Mouse (Mus musculus): ENCODE measurements around the gene Arpp21. TPM values are rescaled to one million over a fixed set of nuclear protein-coding genes. Genes with fewer than 3 reads are reported as not detected.

Gene Arpp21
- polyA plus RNA-seq, 1 experiment: not detected

GRCm38 (mm10) chr9:112251857-112252256, 16.1 kb upstream of the Arpp21 start:
- H3K4me3 ChIP-seq (ENCODE audit: insufficient read depth, low read length): no peak overlapping the region
- H3K4me1 ChIP-seq (ENCODE audit: control insufficient read depth, insufficient read depth, low read length): no peaks in the 10 kb centered on the region
- no peak overlapping the region for H3K27ac ChIP-seq (ENCODE audit: insufficient read depth, low read depth, low read length)
- TF ChIP-seq POLR2A (IDR thresholded peaks at IDR 0.05; ENCODE audit: borderline replicate concordance, low read depth, low read length): no peak
- TF ChIP-seq CTCF (IDR thresholded peaks at IDR 0.05; ENCODE audit: low read depth, low read length): no peak

GRCm38 (mm10) chr9:112251339-112251738, 15.6 kb upstream of the Arpp21 start:
- no peak overlapping the region for H3K4me3 ChIP-seq (ENCODE audit: insufficient read depth, low read length)
- no peaks in the 10 kb centered on the region for H3K4me1 ChIP-seq (ENCODE audit: control insufficient read depth, insufficient read depth, low read length)
- TF ChIP-seq POLR2A (IDR thresholded peaks at IDR 0.05; ENCODE audit: borderline replicate concordance, low read depth, low read length) (no peak), CTCF (IDR thresholded peaks at IDR 0.05; ENCODE audit: low read depth, low read length) (no peak)
- no peak overlapping the region for H3K27ac ChIP-seq (ENCODE audit: insufficient read depth, low read depth, low read length)

GRCm38 (mm10) chr9:112249753-112250152, 14.0 kb upstream of the Arpp21 start:
- Histone ChIP-seq H3K4me1 (ENCODE audit: control insufficient read depth, insufficient read depth, low read length) (no peaks in the 10 kb centered on the region), H3K27ac (ENCODE audit: insufficient read depth, low read depth, low read length) (no peak overlapping the region), H3K4me3 (ENCODE audit: insufficient read depth, low read length) (no peak overlapping the region)
- no peak for TF ChIP-seq CTCF (IDR thresholded peaks at IDR 0.05; ENCODE audit: low read depth, low read length)

GRCm38 (mm10) chr9:112247183-112247582, 11.4 kb upstream of the Arpp21 start:
- H3K27ac ChIP-seq (ENCODE audit: insufficient read depth, low read depth, low read length): no peak overlapping the region
- no peak for TF ChIP-seq CTCF (IDR thresholded peaks at IDR 0.05; ENCODE audit: low read depth, low read length)
- no peak for TF ChIP-seq POLR2A (IDR thresholded peaks at IDR 0.05; ENCODE audit: borderline replicate concordance, low read depth, low read length)

GRCm38 (mm10) chr9:112238168-112238567, 2.4 kb upstream of the Arpp21 start:
- Histone ChIP-seq H3K27ac (ENCODE audit: insufficient read depth, low read depth, low read length) (no peak overlapping the region), H3K4me3 (ENCODE audit: insufficient read depth, low read length) (no peak overlapping the region), H3K4me1 (ENCODE audit: control insufficient read depth, insufficient read depth, low read length) (no peaks in the 10 kb centered on the region)
- TF ChIP-seq POLR2A (IDR thresholded peaks at IDR 0.05; ENCODE audit: borderline replicate concordance, low read depth, low read length) (no peak), CTCF (IDR thresholded peaks at IDR 0.05; ENCODE audit: low read depth, low read length) (no peak)

More at GRCm38 (mm10) chr9:112247183-112247582, 11.4 kb upstream of the Arpp21 start:
- Histone ChIP-seq H3K4me1 (ENCODE audit: control insufficient read depth, insufficient read depth, low read length) (no peaks in the 10 kb centered on the region), H3K4me3 (ENCODE audit: insufficient read depth, low read length) (no peak overlapping the region)

- Histone ChIP-seq H3K4me3 (ENCODE audit: insufficient read depth, low read length) (no peak overlapping the region), H3K27ac (ENCODE audit: insufficient read depth, low read depth, low read length) (no peak overlapping the region), H3K4me1 (ENCODE audit: control insufficient read depth, insufficient read depth, low read length) (no peaks in the 10 kb centered on the region)
- no peak for TF ChIP-seq POLR2A (IDR thresholded peaks at IDR 0.05; ENCODE audit: borderline replicate concordance, low read depth, low read length)
- TF ChIP-seq CTCF (IDR thresholded peaks at IDR 0.05; ENCODE audit: low read depth, low read length): no peak
These were observed 813 bp upstream of the Arpp21 start for GRCm38 (mm10) chr9:112236551-112236950.

GRCm38 (mm10) chr9:112235041-112235695, 570 bp downstream of the Arpp21 start:
- Histone ChIP-seq H3K27ac (ENCODE audit: insufficient read depth, low read depth, low read length) (no peak overlapping the region), H3K4me1 (ENCODE audit: control insufficient read depth, insufficient read depth, low read length) (no peaks in the 10 kb centered on the region), H3K4me3 (ENCODE audit: insufficient read depth, low read length) (no peak overlapping the region)
- no peak for TF ChIP-seq POLR2A (IDR thresholded peaks at IDR 0.05; ENCODE audit: borderline replicate concordance, low read depth, low read length)
- TF ChIP-seq CTCF (IDR thresholded peaks at IDR 0.05; ENCODE audit: low read depth, low read length): no peak

GRCm38 (mm10) chr9:112234505-112235024, 1.2 kb downstream of the Arpp21 start:
- TF ChIP-seq POLR2A (IDR thresholded peaks at IDR 0.05; ENCODE audit: borderline replicate concordance, low read depth, low read length) (no peak), CTCF (IDR thresholded peaks at IDR 0.05; ENCODE audit: low read depth, low read length) (no peak)
- H3K4me3 ChIP-seq (ENCODE audit: insufficient read depth, low read length): no peak overlapping the region
- H3K27ac ChIP-seq (ENCODE audit: insufficient read depth, low read depth, low read length): no peak overlapping the region
- no peaks in the 10 kb centered on the region for H3K4me1 ChIP-seq (ENCODE audit: control insufficient read depth, insufficient read depth, low read length)

GRCm38 (mm10) chr9:112233822-112234504, 1.8 kb downstream of the Arpp21 start:
- no peaks in the 10 kb centered on the region for H3K4me1 ChIP-seq (ENCODE audit: control insufficient read depth, insufficient read depth, low read length)
- TF ChIP-seq CTCF (IDR thresholded peaks at IDR 0.05; ENCODE audit: low read depth, low read length) (no peak), POLR2A (IDR thresholded peaks at IDR 0.05; ENCODE audit: borderline replicate concordance, low read depth, low read length) (no peak)
- H3K4me3 ChIP-seq (ENCODE audit: insufficient read depth, low read length): no peak overlapping the region
- H3K27ac ChIP-seq (ENCODE audit: insufficient read depth, low read depth, low read length): no peak overlapping the region

- Histone ChIP-seq H3K4me1 (ENCODE audit: control insufficient read depth, insufficient read depth, low read length) (no peaks in the 10 kb centered on the region), H3K27ac (ENCODE audit: insufficient read depth, low read depth, low read length) (no peak overlapping the region), H3K4me3 (ENCODE audit: insufficient read depth, low read length) (no peak overlapping the region)
- TF ChIP-seq POLR2A (IDR thresholded peaks at IDR 0.05; ENCODE audit: borderline replicate concordance, low read depth, low read length): no peak
- no peak for TF ChIP-seq CTCF (IDR thresholded peaks at IDR 0.05; ENCODE audit: low read depth, low read length)
These were observed 2.4 kb downstream of the Arpp21 start for GRCm38 (mm10) chr9:112233378-112233777.
